Mouse (Mus musculus) layer of hippocampus, postnatal 14 days (tissue): ENCODE results near the gene Cyp3a13. TPM values are rescaled to one million over a fixed set of nuclear protein-coding genes. Genes with fewer than 3 reads are reported as not detected.
"Not testable (repeated sequence)": the region's sequence is repeated elsewhere in the genome, so short reads cannot be mapped to it uniquely, and the experiment has no call there.

Source experiments
- DNase-seq, 2 experiments: peaks; one replicate each; pipeline ENCODE4 v3.0.0; 2021 to 2022; ENCODE audit warnings: low spot score in 2 of 2, mixed read lengths in 1 of 2
- total RNA-seq, 2 experiments: library from RNA; stranded (reverse); gene quantifications; 2 replicates each; pipeline ENCODE4 v1.2.3; 2021

Cyp3a13 gene
- total RNA-seq, 2 experiments from 2014 or later: 0.29 TPM; not detected in 1

DNA sequence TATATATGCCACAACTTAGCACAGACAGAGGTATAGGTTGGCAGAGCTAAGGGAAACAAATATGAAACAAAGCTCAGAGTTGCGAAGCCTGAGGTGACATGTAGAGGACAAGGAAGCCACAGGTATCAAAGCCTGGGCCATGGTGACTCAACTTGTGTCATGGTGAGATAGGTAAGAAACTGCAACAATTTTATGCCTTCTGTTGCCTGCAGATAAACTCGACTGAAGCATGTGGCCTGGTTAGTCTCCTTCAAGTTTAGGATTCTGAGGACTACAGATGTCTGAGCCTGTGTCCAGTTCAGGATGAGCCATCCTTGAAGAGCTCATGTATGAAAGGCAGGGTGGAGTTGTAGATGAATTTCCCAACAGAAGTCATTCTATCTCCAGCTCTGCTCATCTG, 46.4 kb downstream of the Cyp3a13 start:
- no peak for DNase-seq

DNA sequence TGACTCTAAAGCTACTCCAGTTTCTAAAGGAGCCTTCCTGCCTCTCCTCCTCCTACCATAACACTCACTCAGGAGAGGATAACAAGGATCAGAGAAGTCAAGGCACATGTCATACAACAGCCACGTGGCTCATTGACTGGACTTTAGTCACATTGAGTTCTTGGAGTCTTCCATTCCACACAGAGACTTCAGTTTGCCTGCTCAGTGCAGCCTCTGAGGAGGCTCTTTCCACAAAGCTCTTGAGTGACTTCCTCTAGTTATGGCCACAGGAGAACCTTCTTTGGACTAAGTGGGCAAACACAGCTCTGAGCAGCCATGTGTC, 49.1 kb downstream of the Cyp3a13 start:
- DNase-seq: not testable (repeated sequence)

DNA sequence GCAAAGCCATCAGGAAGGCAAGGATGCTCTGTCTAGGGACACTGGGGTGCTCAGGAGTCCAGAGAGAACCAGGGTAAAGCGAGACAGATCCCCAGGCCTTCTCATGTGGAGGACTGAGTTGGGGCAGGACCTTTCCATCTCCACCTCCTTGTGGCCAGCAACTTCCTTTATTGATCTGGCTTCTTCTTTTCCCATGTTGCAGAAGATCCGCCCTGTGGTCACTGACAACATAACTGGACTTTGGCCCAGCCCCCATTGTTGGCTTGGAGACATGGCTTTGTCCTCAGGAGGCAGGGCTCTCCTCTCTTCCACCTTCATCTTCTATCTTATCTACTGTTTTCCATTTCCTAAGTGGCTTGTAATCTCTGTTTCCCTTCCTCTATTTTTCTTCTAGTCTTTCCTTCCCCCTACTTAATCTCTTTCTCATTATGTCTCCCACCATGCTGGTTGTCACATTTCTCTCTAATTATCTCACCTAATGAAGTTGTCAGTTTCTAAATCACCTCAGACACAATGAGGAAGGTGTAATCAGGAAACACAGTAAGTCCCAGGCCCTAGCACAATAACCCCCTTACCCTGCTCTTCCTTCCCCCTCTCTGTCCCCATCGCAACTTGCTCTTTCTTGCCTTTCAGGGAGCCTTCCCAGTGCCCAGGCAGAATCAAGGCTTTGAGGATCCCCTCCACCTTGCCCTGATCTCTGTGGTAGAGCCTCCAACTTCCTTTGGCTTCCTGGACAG, 49.6 kb downstream of the Cyp3a13 start, which contains the start of gene Pilrb2:
TSS of gene Pilrb2 (minus strand) at position 172 of the 737 bp plus-strand sequence.
- not testable (repeated sequence) for DNase-seq

DNA sequence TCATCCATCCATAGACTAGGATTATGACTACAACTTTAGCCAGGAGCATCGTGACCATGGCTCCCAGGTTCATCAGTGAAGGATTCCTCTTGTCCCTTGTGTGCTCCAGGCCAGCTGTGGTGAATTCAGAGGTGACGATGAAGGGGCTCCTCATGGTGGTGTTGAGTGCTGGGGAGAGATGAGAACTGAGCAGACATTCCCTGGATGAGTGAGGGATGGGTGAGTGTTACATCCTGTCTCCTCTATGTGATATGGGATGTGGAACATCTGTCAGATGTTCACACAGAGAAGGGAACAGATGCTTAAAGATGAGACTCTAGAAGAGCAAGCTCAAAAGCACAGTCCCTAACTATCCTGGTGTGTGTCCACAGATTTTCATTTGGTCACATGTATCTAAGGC, 52.8 kb downstream of the Cyp3a13 start:
- not testable (repeated sequence) for DNase-seq

DNA sequence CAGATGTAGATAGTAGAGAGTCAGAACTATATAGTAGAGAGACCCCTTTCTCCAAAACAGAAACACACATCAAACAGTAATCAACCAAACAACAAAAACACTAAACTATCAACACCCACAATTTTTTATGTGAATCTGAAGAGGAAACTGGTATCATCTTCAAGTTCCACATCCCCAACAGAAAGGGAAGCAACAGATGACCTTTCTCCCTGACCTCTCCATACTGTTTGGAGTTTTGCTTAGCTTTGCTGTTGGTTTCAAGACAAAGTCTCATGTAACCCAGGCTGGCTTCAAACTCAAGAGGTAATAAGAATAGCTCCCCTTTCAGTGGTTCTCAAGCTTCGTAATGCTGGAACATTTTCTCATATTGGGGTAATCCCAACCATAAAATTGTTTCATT, 57.4 kb downstream of the Cyp3a13 start:
- DNase-seq: not testable (repeated sequence)

DNA sequence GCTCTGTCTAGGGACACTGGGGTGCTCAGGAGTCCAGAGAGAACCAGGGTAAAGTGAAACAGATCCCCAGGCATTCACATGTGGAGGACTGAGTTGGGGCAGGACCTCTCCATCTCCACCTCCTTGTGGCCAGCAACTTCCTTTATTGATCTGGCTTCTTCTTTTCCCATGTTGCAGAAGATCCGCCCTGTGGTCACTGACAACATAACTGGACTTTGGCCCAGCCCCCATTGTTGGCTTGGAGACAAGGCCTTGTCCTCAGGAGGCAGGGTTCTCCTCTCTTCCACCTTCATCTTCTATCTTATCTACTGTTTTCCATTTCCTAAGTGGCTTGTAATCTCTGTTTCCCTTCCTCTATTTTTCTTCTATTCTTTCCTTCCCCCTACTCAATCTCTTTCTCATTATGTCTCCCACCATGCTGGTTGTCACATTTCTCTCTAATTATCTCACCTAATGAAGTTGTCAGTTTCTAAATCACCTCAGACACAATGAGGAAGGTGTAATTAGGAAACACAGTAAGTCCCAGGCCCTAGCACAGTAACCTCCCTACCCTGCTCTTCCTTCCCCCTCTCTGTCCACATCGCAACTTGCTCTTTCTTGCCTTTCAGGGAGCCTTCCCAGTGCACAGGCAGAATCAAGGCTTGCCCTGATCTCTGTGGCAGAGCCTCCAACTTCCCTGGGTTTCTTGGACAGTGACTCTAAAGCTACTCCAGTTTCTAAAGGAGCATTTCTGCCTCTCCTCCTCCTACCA, 63.3 kb downstream of the Cyp3a13 start, which contains the start of gene Pilrb1:
TSS of gene Pilrb1 (minus strand) at position 147 of the 751 bp plus-strand sequence.
- DNase-seq: not testable (repeated sequence)

DNA sequence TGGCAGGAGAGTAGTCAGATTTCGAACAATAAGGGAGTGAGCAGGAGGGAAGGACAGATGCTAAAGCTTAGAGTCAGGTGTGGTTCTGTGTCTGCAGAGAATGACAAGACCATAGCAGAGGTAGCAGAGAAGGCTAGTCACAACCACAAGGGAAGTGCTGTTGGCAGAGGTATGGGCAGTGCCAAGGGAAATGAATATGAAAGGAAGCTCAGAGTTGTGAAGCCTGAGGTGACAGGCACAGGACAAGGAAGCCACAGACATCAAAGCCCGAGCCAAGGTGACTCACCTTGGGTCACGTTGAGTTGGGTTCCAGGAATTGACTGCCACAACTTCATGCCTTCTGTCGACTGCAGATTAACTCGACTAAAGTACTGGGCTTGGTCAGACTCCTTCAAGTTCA, 64.5 kb downstream of the Cyp3a13 start:
- DNase-seq: not testable (repeated sequence)

DNA sequence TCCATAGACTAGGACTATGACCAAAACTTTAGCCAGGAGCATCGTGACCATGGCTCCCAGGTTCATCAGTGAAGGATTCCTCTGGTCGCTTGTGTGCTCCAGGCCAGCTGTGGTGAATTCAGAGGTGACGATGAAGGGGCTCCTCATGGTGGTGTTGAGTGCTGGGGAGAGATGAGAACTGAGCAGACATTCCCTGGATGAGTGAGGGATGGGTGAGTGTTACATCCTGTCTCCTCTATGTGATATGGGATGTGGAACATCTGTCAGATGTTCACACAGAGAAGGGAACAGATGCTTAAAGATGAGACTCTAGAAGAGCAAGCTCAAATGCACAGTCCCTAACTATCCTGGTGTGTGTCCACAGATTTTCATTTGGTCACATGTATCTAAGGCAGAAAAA, 66.5 kb downstream of the Cyp3a13 start:
- not testable (repeated sequence) for DNase-seq

DNA sequence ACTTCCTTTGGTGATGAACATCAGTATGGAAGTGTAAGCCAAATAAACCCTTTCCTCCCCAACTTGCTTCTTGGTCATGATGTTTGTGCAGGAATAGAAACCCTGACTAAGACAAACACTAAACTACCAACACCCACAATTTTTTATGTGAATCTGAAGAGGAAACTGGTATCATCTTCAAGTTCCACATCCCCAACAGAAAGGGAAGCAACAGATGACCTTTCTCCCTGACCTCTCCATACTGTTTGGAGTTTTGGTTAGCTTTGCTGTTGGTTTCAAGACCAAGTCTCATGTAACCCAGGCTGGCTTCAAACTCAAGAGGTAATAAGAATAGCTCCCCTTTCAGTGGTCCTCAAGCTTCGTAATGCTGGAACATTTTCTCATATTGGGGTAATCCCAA, 71.1 kb downstream of the Cyp3a13 start:
- not testable (repeated sequence) for DNase-seq

Other genes with a start within 250 kb of the Cyp3a13 start
- gene Agfg2, start 236.9 kb downstream of the Cyp3a13 start, total RNA-seq: 10 to 100 TPM; 51.7 to 56.5 TPM
- gene Nyap1, start 180.0 kb downstream of the Cyp3a13 start, total RNA-seq: 10 to 100 TPM; 73.9 to 75.0 TPM
- gene Tsc22d4, start 175.9 kb downstream of the Cyp3a13 start, total RNA-seq: 100 to 1,000 TPM; 213 to 225 TPM
- gene Ppp1r35, start 142.8 kb downstream of the Cyp3a13 start, total RNA-seq: 10 to 100 TPM; 24.2 to 27.3 TPM
- 10 to 100 TPM; 33.4 to 42.0 TPM for gene Mepce, start 134.0 kb downstream of the Cyp3a13 start, total RNA-seq
- 1 to 10 TPM; 5.0 to 5.7 TPM for gene Zcwpw1, start 133.8 kb downstream of the Cyp3a13 start, total RNA-seq
- gene Pilra, start 85.3 kb downstream of the Cyp3a13 start, total RNA-seq: under 1 TPM; 0.32 to 0.62 TPM
- gene Pilrb1, start 63.5 kb downstream of the Cyp3a13 start, total RNA-seq: not detected
- not detected for gene Pilrb2, start 49.8 kb downstream of the Cyp3a13 start, total RNA-seq
- 10 to 100 TPM; 25.4 to 25.7 TPM for gene Gjc3, start 41.5 kb upstream of the Cyp3a13 start, total RNA-seq
- not detected for gene Azgp1, start 59.9 kb upstream of the Cyp3a13 start, total RNA-seq
- gene Smok3a, start 99.6 kb upstream of the Cyp3a13 start, total RNA-seq: not detected
- not detected for gene Smok3b, start 99.8 kb upstream of the Cyp3a13 start, total RNA-seq
- gene Smok3c, start 131.6 kb upstream of the Cyp3a13 start, total RNA-seq: not detected
- gene Zkscan1, start 163.5 kb upstream of the Cyp3a13 start, total RNA-seq: 10 to 100 TPM; 42.8 to 44.7 TPM
- 10 to 100 TPM; 18.2 to 18.3 TPM for gene Zscan21, start 195.3 kb upstream of the Cyp3a13 start, total RNA-seq
- gene Zfp113, start 234.1 kb upstream of the Cyp3a13 start, total RNA-seq: 10 to 100 TPM in 1 of 2 experiments, 1 to 10 TPM in 1; 9.5 to 13.3 TPM
- gene Cops6, start 239.5 kb upstream of the Cyp3a13 start, total RNA-seq: 100 to 1,000 TPM; 132 to 144 TPM